In the genomic region with DNA sequence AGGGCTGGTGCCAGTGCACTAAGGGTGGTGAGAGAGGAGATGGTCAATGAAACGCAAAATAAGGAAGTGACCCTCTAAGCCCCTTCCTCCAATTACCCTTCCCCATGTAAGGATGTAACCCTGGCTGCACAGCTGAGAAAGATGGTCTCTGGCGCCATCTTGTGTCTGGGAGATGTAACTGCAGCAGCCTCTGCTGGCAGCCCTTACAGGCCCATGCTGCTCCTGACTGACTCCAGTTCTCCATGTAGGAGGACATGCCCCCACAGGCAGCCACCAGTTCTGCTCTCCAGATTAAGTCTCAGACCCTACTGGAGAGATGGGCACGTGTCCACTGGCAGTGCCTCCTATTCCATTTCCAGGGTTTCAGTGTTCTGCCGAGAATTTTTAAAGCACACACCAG, we compare ENCODE assay signal across 8 mouse cellular contexts. TPM values are rescaled to one million over a fixed set of nuclear protein-coding genes. Genes with fewer than 3 reads are reported as not detected.
DNase-seq lines count a peak whose midpoint lies in the region; ATAC-seq and TF ChIP-seq lines count a peak whose summit lies in the region.

No protein-coding gene starts in this region.

- no peak overlapping the region for H3K4me3 ChIP-seq in embryonic facial prominence, embryonic 14.5 days (ENCODE audit: low read depth, low read length)
- no peak overlapping the region for H3K4me3 ChIP-seq in kidney, embryonic 14.5 days (ENCODE audit: low read length)
- H3K4me3 ChIP-seq in liver, adult 2 months (ENCODE audit: insufficient read depth, low read depth, low read length): no peak overlapping the region

- WGBS in embryonic facial prominence, embryonic 14.5 days: 21% methylated on average over 4 of the region's 4 CpGs
- WGBS in kidney, embryonic 14.5 days: 21% methylated on average over 4 of the region's 4 CpGs
- 22% methylated on average over 4 of the region's 4 CpGs for WGBS in liver, adult 2 months

- no peak overlapping the region for H3K27ac ChIP-seq in embryonic facial prominence, embryonic 14.5 days (replicated peaks; ENCODE audit: low read depth, low read length)
- H3K27ac ChIP-seq in kidney, embryonic 14.5 days (ENCODE audit: low read depth, low read length): no peak overlapping the region
- no peak overlapping the region for H3K27ac ChIP-seq in liver, adult 2 months (replicated peaks; ENCODE audit: insufficient read depth, low read depth, low read length)

- H3K27me3 ChIP-seq in embryonic facial prominence, embryonic 14.5 days (replicated peaks; ENCODE audit: control insufficient read depth, insufficient read depth, low read length): no peaks in the 10 kb centered on the region
- no peaks in the 10 kb centered on the region for H3K27me3 ChIP-seq in kidney, embryonic 14.5 days (ENCODE audit: control insufficient read depth, insufficient read depth, low read length)
- no peaks in the 10 kb centered on the region for H3K27me3 ChIP-seq in liver, adult 2 months (ENCODE audit: control insufficient read depth, insufficient read depth, low read length)
- no peaks in the 10 kb centered on the region for H3K27me3 ChIP-seq in splenic B cell, adult 2 months (ENCODE audit: control insufficient read depth, insufficient read depth, low read length, poor library complexity, severe bottlenecking)

- DNase-seq in CD4-positive, CD25-positive, alpha-beta regulatory T cell, adult 2 months (ENCODE audit: low read depth, low spot score): peak; percentile 81
- DNase-seq in adrenal gland, postnatal 4 days (ENCODE audit: low spot score in 2 of 2): peak; percentile 15 to 16
- peak; percentile 61 for DNase-seq in embryonic facial prominence, embryonic 14.5 days (ENCODE audit: low spot score)
- DNase-seq in heart, adult 9 months (ENCODE audit: low spot score in 2 of 2): peak; percentile 46 to 57
- peak; percentile 35 for DNase-seq in liver, adult 2 months (ENCODE audit: extremely low read depth, low read depth, low spot score)
- peak; percentile 79 for DNase-seq in naive thymus-derived CD4-positive, alpha-beta T cell, adult 2 months (ENCODE audit: low read depth)
- DNase-seq in splenic B cell, adult 2 months (ENCODE audit: low read depth, low spot score): peak; percentile 75

- TF ChIP-seq POLR2A in liver, adult 2 months (IDR thresholded peaks at IDR 0.05; ENCODE audit: extremely low read depth, insufficient read depth, low read length): no peak

- H3K9ac ChIP-seq in embryonic facial prominence, embryonic 14.5 days (ENCODE audit: low read depth, low read length): no peak overlapping the region
- no peak overlapping the region for H3K9ac ChIP-seq in kidney, embryonic 14.5 days (ENCODE audit: low read depth, low read length)
- H3K9ac ChIP-seq in liver, adult 2 months (ENCODE audit: low read depth, low read length): no peak overlapping the region

- ATAC-seq in embryonic facial prominence, embryonic 14.5 days (ENCODE audit: low read depth): peak; percentile 85
- ATAC-seq in kidney, embryonic 14.5 days (ENCODE audit: low FRiP score, low TSS enrichment): peak; percentile 82

- H3K4me1 ChIP-seq in embryonic facial prominence, embryonic 14.5 days (ENCODE audit: control insufficient read depth, insufficient read depth, low read length): no peaks in the 10 kb centered on the region
- no peaks in the 10 kb centered on the region for H3K4me1 ChIP-seq in kidney, embryonic 14.5 days (ENCODE audit: control insufficient read depth, insufficient read depth, low read length)
- no peaks in the 10 kb centered on the region for H3K4me1 ChIP-seq in liver, adult 2 months (ENCODE audit: control insufficient read depth, insufficient read depth, low read length)

- H3K36me3 ChIP-seq in embryonic facial prominence, embryonic 14.5 days (ENCODE audit: control insufficient read depth, insufficient read depth, low read length): peaks cover 95% of the 10 kb centered on the region
- H3K36me3 ChIP-seq in kidney, embryonic 14.5 days (ENCODE audit: control insufficient read depth, insufficient read depth, low read length): peaks cover 88% of the 10 kb centered on the region
- peaks cover 54% of the 10 kb centered on the region for H3K36me3 ChIP-seq in liver, adult 2 months (ENCODE audit: control insufficient read depth, insufficient read depth, low read length)
- H3K36me3 ChIP-seq in splenic B cell, adult 2 months (ENCODE audit: control insufficient read depth, insufficient read depth, low read length, poor library complexity, severe bottlenecking): peaks cover 25% of the 10 kb centered on the region

- H3K79me2 ChIP-seq in liver, adult 2 months (ENCODE audit: control insufficient read depth, insufficient read depth, low read length): no peaks in the 10 kb centered on the region

- H3K9me3 ChIP-seq in embryonic facial prominence, embryonic 14.5 days (ENCODE audit: control insufficient read depth, low read length): no peaks in the 10 kb centered on the region
- no peaks in the 10 kb centered on the region for H3K9me3 ChIP-seq in kidney, embryonic 14.5 days (ENCODE audit: control insufficient read depth, low read length)

- H3K4me2 ChIP-seq in embryonic facial prominence, embryonic 14.5 days (ENCODE audit: low read depth, low read length): no peak overlapping the region
- no peak overlapping the region for H3K4me2 ChIP-seq in kidney, embryonic 14.5 days (replicated peaks; ENCODE audit: low read depth, low read length)

- TF ChIP-seq CTCF in liver, adult 2 months (IDR thresholded peaks at IDR 0.05; ENCODE audit: low read depth, low read length): peak; percentile 97

RNA-seq across cellular contexts. Expression of gene Mcmbp, which starts 34.6 kb away (rescaled TPM):
- total RNA-seq in adrenal gland, postnatal 4 days (2021): 10 to 100 TPM; 49.0 to 50.8 TPM
- polyA plus RNA-seq in embryonic facial prominence, embryonic 14.5 days (2014; fragmentation: Nextera tagmentation; extraction: Ambion mirVana): 57.9 and 62.9 TPM in 2 replicates
- polyA plus RNA-seq in kidney, embryonic 14.5 days (2014; fragmentation: Nextera tagmentation; extraction: Ambion mirVana): 78.1 and 87.9 TPM in 2 replicates
- total RNA-seq in liver, adult 2 months (2014; rRNA removed): 12.8 and 15.6 TPM in 2 replicates
- polyA plus RNA-seq in liver, adult 2 months (2012; rRNA removed): 10.0 and 11.4 TPM in 2 replicates

RNA-seq across cellular contexts. Expression of gene Sec23ip, which starts 39.0 kb away (rescaled TPM):
- 10 to 100 TPM; 43.7 to 46.0 TPM for total RNA-seq in adrenal gland, postnatal 4 days (2021)
- 37.5 and 37.7 TPM in 2 replicates for polyA plus RNA-seq in embryonic facial prominence, embryonic 14.5 days (2014; fragmentation: Nextera tagmentation; extraction: Ambion mirVana)
- polyA plus RNA-seq in kidney, embryonic 14.5 days (2014; fragmentation: Nextera tagmentation; extraction: Ambion mirVana): 22.5 and 38.4 TPM in 2 replicates
- 7.2 and 8.0 TPM in 2 replicates for total RNA-seq in liver, adult 2 months (2014; rRNA removed)
- polyA plus RNA-seq in liver, adult 2 months (2012; rRNA removed): 18.1 and 27.2 TPM in 2 replicates

Comparison
In these comparisons a context has a peak if more than half of its experiments do, and no peak if none do; other contexts are left out.
1. DNase-seq: peak in every context shown above with its lines; median percentile 81 in CD4-positive, CD25-positive, alpha-beta regulatory T cell, adult 2 months; 79 in naive thymus-derived CD4-positive, alpha-beta T cell, adult 2 months; 75 in splenic B cell, adult 2 months; 61 in embryonic facial prominence, embryonic 14.5 days; 52 in heart, adult 9 months; 35 in liver, adult 2 months; 16 in adrenal gland, postnatal 4 days.